In genomic region chr3:69045400-69045703, GRCm38 (mm10) we compare ENCODE assay signal across 8 mouse cellular contexts. TPM values are rescaled to one million over a fixed set of nuclear protein-coding genes. Genes with fewer than 3 reads are reported as not detected.
DNase-seq lines count a peak whose midpoint lies in the region; ATAC-seq and TF ChIP-seq lines count a peak whose summit lies in the region.

No protein-coding gene starts in this region.

- peaks cover 31% of the 10 kb centered on the region for H3K36me3 ChIP-seq in C2C12 (ENCODE audit: control insufficient read depth, insufficient read depth)
- peaks cover 7% of the 10 kb centered on the region for H3K36me3 ChIP-seq in forebrain, embryonic 14.5 days (ENCODE audit: control insufficient read depth, insufficient read depth, low read length)
- H3K36me3 ChIP-seq in liver, postnatal 0 days (replicated peaks; ENCODE audit: insufficient read depth, low read length), result peaks cover 17% of the 10 kb centered on the region; the same call in 1 of the 2 replicates

- H3K9me3 ChIP-seq in forebrain, embryonic 14.5 days (replicated peaks; ENCODE audit: control insufficient read depth, low read length), result no peaks in the 10 kb centered on the region
- H3K9me3 ChIP-seq in liver, postnatal 0 days (ENCODE audit: low read length), result no peaks in the 10 kb centered on the region

- H3K27ac ChIP-seq in forebrain, embryonic 14.5 days (ENCODE audit: low read depth, low read length), result peak overlapping the region; percentile 91; the same call in 1 of the 2 replicates
- peak overlapping the region; percentile 90 for H3K27ac ChIP-seq in liver, postnatal 0 days (ENCODE audit: low read depth)

- H3K4me3 ChIP-seq in C2C12 (ENCODE audit: insufficient read depth, poor library complexity, severe bottlenecking), result peak overlapping the region; percentile 61
- H3K4me3 ChIP-seq in forebrain, embryonic 14.5 days (ENCODE audit: low read depth, low read length), result peak overlapping the region; percentile 88
- H3K4me3 ChIP-seq in liver, postnatal 0 days (ENCODE audit: low read depth, low read length), result peak overlapping the region; percentile 88

- WGBS in forebrain, embryonic 14.5 days, result 9% methylated on average over 9 of the region's 9 CpGs
- 6% methylated on average over 9 of the region's 9 CpGs for WGBS in liver, postnatal 0 days (ENCODE audit: insufficient replicate concordance)

- TF ChIP-seq EP300 in liver, postnatal 0 days (IDR thresholded peaks at IDR 0.05; ENCODE audit: low read depth), result no peak

- peaks cover 41% of the 10 kb centered on the region for H3K79me2 ChIP-seq in C2C12 (ENCODE audit: control insufficient read depth, insufficient read depth)

- TF ChIP-seq CTCF in C2C12 (IDR thresholded peaks at IDR 0.05; ENCODE audit: control insufficient read depth, insufficient read depth, insufficient read length), result no peak
- no peak for TF ChIP-seq CTCF in liver, postnatal 0 days (IDR thresholded peaks at IDR 0.05; ENCODE audit: low read depth)

- H3K9ac ChIP-seq in forebrain, embryonic 14.5 days (ENCODE audit: low read length), result peak overlapping the region; percentile 95
- peak overlapping the region; percentile 71 for H3K9ac ChIP-seq in liver, postnatal 0 days (replicated peaks)

- peak; percentile 5; the same call in 1 of the 2 replicates for ATAC-seq in frontal cortex, adult (ENCODE audit: low TSS enrichment)
- ATAC-seq in forebrain, embryonic 14.5 days, result peak; percentile 8
- no peak for ATAC-seq in liver, postnatal 0 days

- peak overlapping the region; percentile 94 for H3ac ChIP-seq in C2C12 (ENCODE audit: control insufficient read depth, insufficient read length, low read depth)

- peak overlapping the region; percentile 70 for H3K4me2 ChIP-seq in forebrain, embryonic 14.5 days (ENCODE audit: low read length)
- H3K4me2 ChIP-seq in liver, postnatal 0 days (ENCODE audit: low read depth, low read length), result peak overlapping the region; percentile 89

- no peak for DNase-seq in frontal cortex, postnatal 36 days (ENCODE audit: low spot score in 2 of 2)
- DNase-seq in forebrain, embryonic 14.5 days (ENCODE audit: low spot score), result no peak
- no peak for DNase-seq in liver, postnatal 0 days
- no peak for DNase-seq in embryo, embryonic 11 days
- no peak for DNase-seq in thymus, postnatal 36 days
- DNase-seq in cerebellum, postnatal 14 days, result no peak

- H3K79me3 ChIP-seq in C2C12 (ENCODE audit: low read depth), result peaks cover 39% of the 10 kb centered on the region

- H3K4me1 ChIP-seq in forebrain, embryonic 14.5 days (ENCODE audit: control insufficient read depth, insufficient read depth, low read length), result peaks cover 13% of the 10 kb centered on the region
- peaks cover 12% of the 10 kb centered on the region for H3K4me1 ChIP-seq in liver, postnatal 0 days (ENCODE audit: insufficient read depth)

- H3K27me3 ChIP-seq in C2C12 (ENCODE audit: control insufficient read depth, insufficient read depth, insufficient read length), result no peaks in the 10 kb centered on the region
- no peaks in the 10 kb centered on the region for H3K27me3 ChIP-seq in forebrain, embryonic 14.5 days (replicated peaks; ENCODE audit: control insufficient read depth, insufficient read depth, low read length)
- no peaks in the 10 kb centered on the region for H3K27me3 ChIP-seq in liver, postnatal 0 days (ENCODE audit: insufficient read depth, low read length)

TF ChIP-seq in C2C12, 6 proteins besides CTCF, POLR2A, EP300 and RAD21:
- TF ChIP-seq USF1 (IDR thresholded peaks at IDR 0.05; ENCODE audit: low read depth) (no peak), MYOG (IDR thresholded peaks at IDR 0.05; ENCODE audit: control insufficient read depth, extremely low read depth, insufficient read length) (no peak), CEBPB (IDR thresholded peaks at IDR 0.05; ENCODE audit: low read depth) (no peak), FOSL1 (IDR thresholded peaks at IDR 0.05; ENCODE audit: insufficient read depth, low read length, poor library complexity, severe bottlenecking) (no peak), MAX (IDR thresholded peaks at IDR 0.05) (no peak), MYOD1 (IDR thresholded peaks at IDR 0.05; ENCODE audit: control insufficient read depth, insufficient read length, low read depth) (no peak)

RNA-seq across cellular contexts. Expression of gene Trim59, which starts 0.8 kb away (rescaled TPM):
- polyA plus RNA-seq in C2C12 (2012; fragmentation: generic; extraction: Trizol), result 24.7 TPM
- 72.4 and 82.6 TPM in 2 replicates for polyA plus RNA-seq in forebrain, embryonic 14.5 days (2014; fragmentation: Nextera tagmentation; extraction: Ambion mirVana)
- 47.8 and 53.8 TPM in 2 replicates for polyA plus RNA-seq in liver, postnatal 0 days (2015; fragmentation: Nextera tagmentation; extraction: Ambion mirVana)

RNA-seq across cellular contexts. Expression of gene Smc4, which starts 40.8 kb away (rescaled TPM):
- 26.4 TPM for polyA plus RNA-seq in C2C12 (2012; fragmentation: generic; extraction: Trizol)
- polyA plus RNA-seq in forebrain, embryonic 14.5 days (2014; fragmentation: Nextera tagmentation; extraction: Ambion mirVana), result 91.2 and 96.6 TPM in 2 replicates
- polyA plus RNA-seq in liver, postnatal 0 days (2015; fragmentation: Nextera tagmentation; extraction: Ambion mirVana), result 86.5 and 88.3 TPM in 2 replicates

RNA-seq across cellular contexts. Expression of gene Ift80, which starts 41.0 kb away (rescaled TPM):
- polyA plus RNA-seq in C2C12 (2012; fragmentation: generic; extraction: Trizol), result 4.1 TPM
- polyA plus RNA-seq in forebrain, embryonic 14.5 days (2014; fragmentation: Nextera tagmentation; extraction: Ambion mirVana), result 11.9 and 12.5 TPM in 2 replicates
- polyA plus RNA-seq in liver, postnatal 0 days (2015; fragmentation: Nextera tagmentation; extraction: Ambion mirVana), result 2.8 and 3.2 TPM in 2 replicates
